Mouse (Mus musculus): ENCODE measurements at regions not wholly inside any gene's neighbourhood (a gene's known extent, or its start where the extent isn't known, plus 50 kb on each side); places are given as distances from the start of the nearest gene placed in this dataset.
"Not testable (repeated sequence)": the region's sequence is repeated elsewhere in the genome, so short reads cannot be mapped to it uniquely, and the experiment has no call there.

- DNase-seq (ENCODE audit: low spot score in 2 of 2): no peak
Observed at GRCm38 (mm10) chr2:146723172-146723571, 132.5 kb upstream of the Kiz start.

DNA sequence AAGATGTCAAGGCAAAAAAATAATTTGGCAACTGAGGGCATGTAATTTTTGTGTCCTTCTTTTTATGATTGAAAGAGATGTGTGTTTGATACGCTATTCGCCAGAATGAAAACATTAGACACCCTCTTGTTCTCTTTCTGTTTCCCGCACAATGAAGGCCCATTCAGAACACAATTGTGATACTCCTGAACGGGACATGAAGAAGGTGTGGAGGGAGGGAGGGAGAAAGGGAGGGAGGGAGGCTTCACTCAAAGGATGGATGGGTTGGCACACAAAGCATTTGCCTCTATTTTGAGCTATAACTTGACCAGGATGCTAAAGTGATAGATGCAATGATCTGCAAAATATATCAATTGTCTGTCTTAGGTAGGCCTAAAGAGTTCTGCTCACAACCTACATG lies 132.0 kb upstream of the Kiz start:
- DNase-seq (ENCODE audit: low spot score in 2 of 2): no peak

- DNase-seq (ENCODE audit: low spot score in 2 of 2): no peak
Observed at GRCm38 (mm10) chr2:146724142-146724679, 131.5 kb upstream of the Kiz start.

DNA sequence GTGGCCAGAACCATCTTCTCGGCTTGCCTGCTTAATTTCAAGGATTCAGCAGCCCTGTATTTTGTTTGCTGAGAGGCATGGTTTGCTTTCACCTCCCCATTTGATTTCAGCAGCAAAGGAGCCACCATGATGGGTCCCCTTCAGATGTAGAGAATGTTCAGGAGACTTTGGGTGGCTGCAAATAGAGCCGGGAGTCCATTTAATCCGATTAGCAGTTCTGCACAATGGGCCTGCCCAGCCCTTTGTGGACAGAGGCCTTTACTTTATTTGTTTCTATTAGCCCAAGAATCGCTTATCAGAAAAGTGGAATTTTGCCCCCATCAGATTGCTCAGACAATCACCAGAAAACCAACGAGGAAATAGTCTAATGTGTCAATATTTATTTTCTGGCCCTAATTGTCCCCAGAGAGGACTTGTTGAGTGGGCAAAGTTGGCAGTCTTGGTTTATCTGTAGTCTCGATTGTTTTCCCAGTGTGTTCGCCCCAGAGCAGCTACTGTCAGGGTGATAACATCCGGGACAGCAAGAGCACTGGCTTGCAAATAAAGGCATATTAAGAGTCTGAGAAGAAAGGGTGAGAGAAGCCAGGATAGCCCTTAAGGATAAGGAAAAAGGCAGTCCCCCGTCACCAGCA lies 130.6 kb upstream of the Kiz start:
- no peak for DNase-seq (ENCODE audit: low spot score in 2 of 2)

DNA sequence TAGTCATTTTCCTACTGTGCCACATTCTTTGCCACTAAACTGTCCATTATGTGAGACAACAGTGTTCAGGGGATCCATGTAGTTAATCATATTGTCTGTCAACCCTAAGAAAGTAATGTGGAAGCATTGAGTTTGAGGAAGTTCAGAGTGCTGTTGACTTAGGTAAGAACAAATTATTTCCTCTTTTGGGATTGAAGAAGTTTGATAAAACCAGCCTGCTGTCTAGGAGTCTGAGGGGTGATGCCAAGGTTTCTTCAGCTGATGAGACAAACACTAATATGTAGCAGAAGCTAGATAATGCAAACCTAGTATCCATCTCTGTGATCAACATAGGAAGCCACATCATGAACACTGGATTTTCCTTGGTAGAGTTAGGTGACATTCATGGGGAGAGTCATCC lies 127.0 kb upstream of the Kiz start:
- DNase-seq (ENCODE audit: low spot score in 2 of 2): no peak

DNA sequence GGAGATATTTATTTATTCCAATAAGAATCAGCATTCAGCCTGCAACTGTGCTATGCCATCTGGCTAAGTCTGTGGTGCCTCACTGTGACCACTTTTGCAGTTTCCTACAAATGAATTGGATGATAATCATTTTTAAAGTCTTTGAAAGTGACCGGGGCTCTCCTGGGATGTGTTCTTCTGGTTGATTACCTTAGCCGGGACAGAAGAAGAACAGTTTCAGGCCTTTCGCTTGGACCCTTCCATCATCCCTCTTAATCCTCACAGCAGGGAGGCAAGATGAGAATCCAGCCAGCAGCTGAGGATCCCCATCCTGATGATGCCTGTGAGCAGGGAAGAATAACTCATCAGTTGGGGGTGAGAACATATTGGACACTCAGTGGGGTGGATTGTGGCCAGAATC lies 124.6 kb upstream of the Kiz start:
- DNase-seq (ENCODE audit: low spot score in 2 of 2): no peak

GRCm38 (mm10) chr2:146732891-146733290 lies 122.8 kb upstream of the Kiz start:
- not testable (repeated sequence) for DNase-seq (ENCODE audit: low spot score in 2 of 2)

DNA sequence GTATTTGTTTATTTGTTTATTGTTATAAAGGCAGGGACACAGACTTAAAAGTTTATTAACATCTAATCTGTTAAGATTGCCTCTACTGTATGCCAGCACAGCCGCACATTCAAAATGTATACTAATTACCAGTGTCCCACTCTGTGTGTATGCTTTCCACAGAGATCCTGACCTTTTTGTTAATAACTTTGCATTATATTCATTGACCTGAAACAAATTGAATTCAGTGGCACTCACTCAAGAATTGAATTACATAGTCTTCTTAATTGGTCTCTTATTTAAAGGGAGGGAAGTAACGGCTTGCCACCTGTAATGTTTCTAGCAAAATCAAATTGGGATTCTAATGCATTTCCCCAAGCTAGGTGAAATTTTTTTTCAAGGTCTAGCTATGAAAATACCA lies 111.3 kb upstream of the Kiz start:
- no peak for DNase-seq (ENCODE audit: low spot score in 2 of 2)

GRCm38 (mm10) chr2:146745012-146745682 lies 110.5 kb upstream of the Kiz start:
- DNase-seq (ENCODE audit: low spot score in 2 of 2): no peak

DNA sequence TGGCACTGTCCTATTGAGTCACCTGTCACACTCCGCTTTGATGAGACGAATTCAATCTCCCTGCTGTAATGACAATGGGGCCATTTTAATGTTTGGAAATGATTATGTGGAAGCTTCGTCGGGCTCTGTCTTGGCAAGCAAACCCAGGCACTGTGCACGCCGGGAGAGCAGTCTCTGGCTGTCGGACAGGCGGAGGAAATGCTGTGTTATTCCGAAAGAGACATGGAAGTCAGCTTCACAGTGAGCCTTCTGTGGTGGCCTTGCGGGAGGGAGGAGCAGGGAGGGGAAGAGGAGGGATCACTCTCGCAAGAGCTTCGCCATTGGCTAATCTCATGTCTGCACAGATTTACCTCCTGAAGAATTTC lies 110.0 kb upstream of the Kiz start:
- DNase-seq (ENCODE audit: low spot score in 2 of 2): peak; percentile 27 to 53

- no peak for DNase-seq (ENCODE audit: low spot score in 2 of 2)
Observed at GRCm38 (mm10) chr2:146753988-146754387, 101.7 kb upstream of the Kiz start.

DNA sequence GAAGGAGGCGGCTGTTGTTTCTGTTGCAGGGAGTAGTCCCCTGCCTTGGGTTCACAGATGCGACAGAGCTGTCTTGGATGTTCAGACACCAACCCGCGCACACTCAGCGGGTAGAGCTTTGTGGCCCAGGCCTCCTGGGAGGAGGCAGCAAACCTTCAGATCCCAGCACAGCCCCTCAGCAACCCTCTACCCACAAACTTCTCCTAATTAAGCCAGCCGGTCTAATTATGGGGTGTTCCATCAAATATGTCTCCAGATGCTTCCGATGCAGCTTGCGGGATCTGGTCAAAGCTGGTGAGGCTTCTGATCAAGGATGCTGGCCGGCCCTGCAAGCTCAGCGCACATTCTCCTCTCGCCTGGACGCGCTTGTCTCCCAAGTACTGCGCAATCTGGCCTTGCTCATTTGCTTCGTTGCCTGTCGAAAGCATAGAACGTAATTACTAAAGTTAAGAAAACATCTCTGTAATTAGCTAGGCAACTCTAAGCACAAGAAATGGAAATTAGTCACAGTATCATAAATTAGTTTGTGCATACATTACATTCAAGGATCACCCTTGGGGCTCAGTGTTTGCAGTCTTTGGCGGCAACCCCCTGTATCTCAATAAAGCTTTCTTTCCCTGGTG lies 92.0 kb upstream of the Kiz start:
- no peak for DNase-seq (ENCODE audit: low spot score in 2 of 2)

- no peak for DNase-seq (ENCODE audit: low spot score in 2 of 2)
Observed at GRCm38 (mm10) chr2:146764313-146765255, 91.1 kb upstream of the Kiz start.

GRCm38 (mm10) chr2:146774876-146775275 lies 80.8 kb upstream of the Kiz start:
- no peak for DNase-seq (ENCODE audit: low spot score in 2 of 2)

GRCm38 (mm10) chr2:146787132-146787810 lies 68.4 kb upstream of the Kiz start:
- no peak for DNase-seq (ENCODE audit: low spot score in 2 of 2)

DNA sequence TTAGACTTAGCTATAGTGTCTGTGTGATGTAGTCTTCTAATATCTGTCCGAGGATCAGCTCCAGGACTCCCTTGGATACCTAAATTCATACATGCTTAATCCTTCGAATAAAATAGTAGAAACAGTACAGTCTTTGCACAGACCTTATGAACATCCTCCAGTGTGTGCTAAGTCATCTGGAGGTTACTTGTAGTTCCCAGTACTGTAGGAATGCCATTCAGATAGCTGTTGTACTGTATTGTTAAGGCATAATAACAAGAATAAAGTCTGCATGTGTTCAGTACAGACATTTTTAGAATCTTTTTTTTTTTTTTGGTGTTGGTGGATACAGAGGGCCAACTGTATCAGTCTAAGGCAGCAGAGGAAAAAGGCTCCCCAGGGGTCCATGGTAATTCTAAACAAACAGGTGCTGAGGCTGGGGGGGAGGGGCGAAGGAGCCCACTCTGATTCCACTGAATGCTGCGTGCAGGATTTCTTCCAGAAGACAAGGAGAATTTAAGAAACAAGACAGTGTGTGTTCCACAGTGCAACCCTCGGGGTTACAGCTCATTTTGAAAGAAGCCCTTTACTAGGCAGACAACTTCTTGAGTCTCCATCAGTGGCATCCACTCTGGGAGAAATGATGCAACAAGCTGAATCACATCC lies 67.7 kb upstream of the Kiz start:
- DNase-seq (ENCODE audit: low spot score in 2 of 2): no peak

- DNase-seq (ENCODE audit: low spot score in 2 of 2): no peak
Observed at GRCm38 (mm10) chr2:146792844-146793420, 62.7 kb upstream of the Kiz start.

- DNase-seq (ENCODE audit: low spot score in 2 of 2): no peak
Observed at GRCm38 (mm10) chr2:146802973-146803372, 52.7 kb upstream of the Kiz start.

Measured in left cerebral cortex, adult 18-20 months (tissue).